Comparison of ENCODE assay signal across 8 mouse cellular contexts in genomic region chr10:24493936-24494335, GRCm38 (mm10).
DNase-seq lines count a peak whose midpoint lies in the region; ATAC-seq and TF ChIP-seq lines count a peak whose summit lies in the region.

No protein-coding gene starts in this region.

- H3K4me1 ChIP-seq in heart, embryonic 15.5 days (replicated peaks), result peaks cover 21% of the 10 kb centered on the region
- H3K4me1 ChIP-seq in liver, embryonic 14.5 days (replicated peaks; ENCODE audit: control insufficient read depth in 2 of 2, insufficient read depth in 2 of 2, low read length in 1 of 2), result no peaks in the 10 kb centered on the region
- H3K4me1 ChIP-seq in neural tube, embryonic 15.5 days, result no peaks in the 10 kb centered on the region

- peak; percentile 88 for DNase-seq in 416B (ENCODE audit: low read depth)
- DNase-seq in adrenal gland, adult 8-10 months, result peak; percentile 70
- DNase-seq in liver, embryonic 14.5 days (ENCODE audit: low read depth in 3 of 3, low spot score in 3 of 3), result peak in 2 of 3 experiments; percentile 1 to 2
- DNase-seq in testis, postnatal 10 days (ENCODE audit: low spot score), result peak; percentile 51
- DNase-seq in left cerebral cortex, postnatal 25 days (ENCODE audit: low spot score in 2 of 2), result no peak
- no peak for DNase-seq in thymus, postnatal 4 days

- H3K4me2 ChIP-seq in heart, embryonic 15.5 days, result peak overlapping the region; percentile 39; the same call in 1 of the 2 replicates
- H3K4me2 ChIP-seq in liver, embryonic 14.5 days (ENCODE audit: low read depth), result no peak overlapping the region
- H3K4me2 ChIP-seq in neural tube, embryonic 15.5 days, result no peak overlapping the region

- H3K27ac ChIP-seq in heart, embryonic 15.5 days, result peak overlapping the region; percentile 91
- no peak overlapping the region for H3K27ac ChIP-seq in liver, embryonic 14.5 days
- H3K27ac ChIP-seq in neural tube, embryonic 15.5 days (replicated peaks), result no peak overlapping the region

- no peaks in the 10 kb centered on the region for H3K27me3 ChIP-seq in heart, embryonic 15.5 days
- no peaks in the 10 kb centered on the region for H3K27me3 ChIP-seq in liver, embryonic 14.5 days (ENCODE audit: control insufficient read depth, insufficient read depth, low read length)
- H3K27me3 ChIP-seq in neural tube, embryonic 15.5 days (replicated peaks), result no peaks in the 10 kb centered on the region

- H3K4me3 ChIP-seq in heart, embryonic 15.5 days, result no peak overlapping the region
- no peak overlapping the region for H3K4me3 ChIP-seq in liver, embryonic 14.5 days (ENCODE audit: insufficient read depth in 1 of 2, low read depth in 2 of 2, low read length in 2 of 2)
- H3K4me3 ChIP-seq in neural tube, embryonic 15.5 days (replicated peaks), result no peak overlapping the region

- intact Hi-C loops in left cerebral cortex, postnatal 25 days (cut with DNase I), result no loop called here

- H3K9me3 ChIP-seq in heart, embryonic 15.5 days (replicated peaks), result no peaks in the 10 kb centered on the region
- no peaks in the 10 kb centered on the region for H3K9me3 ChIP-seq in liver, embryonic 14.5 days (ENCODE audit: control insufficient read depth, low read length)
- H3K9me3 ChIP-seq in neural tube, embryonic 15.5 days (replicated peaks), result no peaks in the 10 kb centered on the region

- H3K36me3 ChIP-seq in heart, embryonic 15.5 days, result no peaks in the 10 kb centered on the region
- H3K36me3 ChIP-seq in liver, embryonic 14.5 days (replicated peaks; ENCODE audit: control insufficient read depth, insufficient read depth, low read depth), result no peaks in the 10 kb centered on the region
- no peaks in the 10 kb centered on the region for H3K36me3 ChIP-seq in neural tube, embryonic 15.5 days

- WGBS in heart, embryonic 15.5 days, result 10% methylated on average over 6 of the region's 6 CpGs
- 30% methylated on average over 6 of the region's 6 CpGs for WGBS in liver, embryonic 14.5 days (ENCODE audit: insufficient replicate concordance)
- 63% methylated on average over 6 of the region's 6 CpGs for WGBS in neural tube, embryonic 15.5 days

- peak; percentile 90 for ATAC-seq in heart, embryonic 15.5 days (replicated peaks; ENCODE audit: insufficient number of reproducible peaks, insufficient read depth, low FRiP score, low read depth)
- ATAC-seq in liver, embryonic 14.5 days (ENCODE audit: insufficient read depth), result peak; percentile 59; the same call in 1 of the 2 replicates
- no peak for ATAC-seq in neural tube, embryonic 15.5 days (ENCODE audit: low FRiP score)

- no peak for TF ChIP-seq CTCF in liver, embryonic 14.5 days (IDR thresholded peaks at IDR 0.05; ENCODE audit: low read depth)

- TF ChIP-seq EP300 in liver, embryonic 14.5 days (IDR thresholded peaks at IDR 0.05; ENCODE audit: low read depth), result no peak

- no peak overlapping the region for H3K9ac ChIP-seq in heart, embryonic 15.5 days
- no peak overlapping the region for H3K9ac ChIP-seq in liver, embryonic 14.5 days (replicated peaks)
- no peak overlapping the region for H3K9ac ChIP-seq in neural tube, embryonic 15.5 days (replicated peaks)

Comparison
In these comparisons a context has a peak if more than half of its experiments do, and no peak if none do; other contexts are left out.
1. DNase-seq: peak in 416B (single experiment), adrenal gland, adult 8-10 months (single experiment), liver, embryonic 14.5 days (2 of 3) and testis, postnatal 10 days (single experiment); none in left cerebral cortex, postnatal 25 days (0 of 2) and thymus, postnatal 4 days (single experiment).